Mouse (Mus musculus) cerebellum, postnatal 4 days (tissue): ENCODE results near the gene Nkx6-2.
A peak's percentile ranks its signal among the peaks of the same experiment; 100 is the strongest.

Experiments
- DNase-seq, 2 experiments: peaks; one replicate each; pipeline ENCODE4 v3.0.0; 2022; ENCODE audit warnings: low spot score in 2 of 2, mixed read lengths in 1 of 2

The Nkx6-2 gene

GRCm38 (mm10) chr7:139582595-139582994 is at the start of gene Nkx6-2:
TSS of gene Nkx6-2 (minus strand) at chr7:139582797.
- peak in 1 of 2 experiments; percentile 49 for DNase-seq

- no peak for DNase-seq
Observed at GRCm38 (mm10) chr7:139625156-139625555, 42.6 kb upstream of the Nkx6-2 start.

DNA sequence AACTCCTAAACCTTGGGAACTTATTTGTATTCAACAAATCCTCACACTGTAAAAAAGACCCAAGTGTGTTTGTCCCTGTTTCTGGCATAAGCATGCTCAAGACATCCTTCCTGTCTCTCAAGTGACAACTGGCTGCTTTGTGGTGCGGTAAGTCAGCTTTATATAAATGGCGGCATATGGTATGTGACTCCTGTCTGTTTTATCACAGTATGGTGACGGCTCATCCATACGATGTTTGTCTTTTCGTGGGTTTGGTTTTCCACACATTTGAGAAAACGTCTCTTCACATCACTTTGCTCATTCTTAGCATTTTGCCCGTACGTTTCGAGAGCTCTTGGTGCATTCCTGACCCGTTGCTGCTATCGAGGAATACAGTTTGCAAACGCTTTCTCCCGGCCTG is 40.0 kb upstream of the Nkx6-2 start:
- no peak for DNase-seq

GRCm38 (mm10) chr7:139615767-139616766 is 33.5 kb upstream of the Nkx6-2 start:
- DNase-seq: peak; percentile 65 to 82

DNA sequence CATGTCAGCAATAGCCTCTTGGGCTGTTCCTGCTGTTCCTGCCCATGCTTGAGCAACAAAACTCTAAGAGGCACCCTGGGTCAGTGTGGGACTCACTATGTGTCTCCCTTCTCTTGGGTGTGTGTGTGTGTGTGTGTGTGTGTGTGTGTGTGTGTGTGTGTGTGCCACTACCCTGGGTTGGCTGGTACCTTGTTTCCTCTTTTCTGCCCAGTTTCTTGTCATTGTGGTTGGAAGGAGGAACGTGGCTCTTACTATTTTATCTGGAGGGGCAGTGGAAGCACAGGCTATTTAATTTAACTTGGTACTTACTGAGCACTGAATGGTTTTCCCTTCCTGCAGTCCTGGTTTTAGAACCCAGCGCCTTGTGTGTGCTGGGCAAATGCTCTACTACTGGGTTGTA is 27.7 kb upstream of the Nkx6-2 start:
- no peak for DNase-seq

GRCm38 (mm10) chr7:139595862-139596261 is 13.3 kb upstream of the Nkx6-2 start:
- no peak for DNase-seq

GRCm38 (mm10) chr7:139595311-139595710 is 12.7 kb upstream of the Nkx6-2 start:
- no peak for DNase-seq

- no peak for DNase-seq
Observed at GRCm38 (mm10) chr7:139591311-139591710, 8.7 kb upstream of the Nkx6-2 start.

DNA sequence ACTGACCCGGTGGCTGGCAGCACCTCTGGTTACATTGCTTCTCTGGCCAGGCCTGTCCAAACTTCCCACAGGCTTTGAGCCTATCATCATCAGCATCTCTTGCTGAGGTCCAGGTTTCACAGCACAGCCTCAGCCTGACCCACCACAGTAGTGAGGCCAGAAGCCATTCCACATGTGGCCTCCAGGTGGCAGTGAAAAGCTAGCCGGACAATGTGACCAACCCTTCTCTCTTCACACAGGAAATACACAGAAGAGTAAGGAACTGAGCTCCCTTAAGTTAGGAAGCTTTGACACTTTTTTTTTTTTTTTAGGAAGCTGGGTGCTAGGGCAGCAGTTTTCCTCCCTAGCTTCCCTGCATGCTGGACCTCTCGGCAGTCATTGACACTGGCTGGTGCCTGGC is 7.7 kb upstream of the Nkx6-2 start:
- DNase-seq: peak; percentile 35 to 61

- no peak for DNase-seq
Observed at GRCm38 (mm10) chr7:139587919-139588318, 5.3 kb upstream of the Nkx6-2 start.

DNA sequence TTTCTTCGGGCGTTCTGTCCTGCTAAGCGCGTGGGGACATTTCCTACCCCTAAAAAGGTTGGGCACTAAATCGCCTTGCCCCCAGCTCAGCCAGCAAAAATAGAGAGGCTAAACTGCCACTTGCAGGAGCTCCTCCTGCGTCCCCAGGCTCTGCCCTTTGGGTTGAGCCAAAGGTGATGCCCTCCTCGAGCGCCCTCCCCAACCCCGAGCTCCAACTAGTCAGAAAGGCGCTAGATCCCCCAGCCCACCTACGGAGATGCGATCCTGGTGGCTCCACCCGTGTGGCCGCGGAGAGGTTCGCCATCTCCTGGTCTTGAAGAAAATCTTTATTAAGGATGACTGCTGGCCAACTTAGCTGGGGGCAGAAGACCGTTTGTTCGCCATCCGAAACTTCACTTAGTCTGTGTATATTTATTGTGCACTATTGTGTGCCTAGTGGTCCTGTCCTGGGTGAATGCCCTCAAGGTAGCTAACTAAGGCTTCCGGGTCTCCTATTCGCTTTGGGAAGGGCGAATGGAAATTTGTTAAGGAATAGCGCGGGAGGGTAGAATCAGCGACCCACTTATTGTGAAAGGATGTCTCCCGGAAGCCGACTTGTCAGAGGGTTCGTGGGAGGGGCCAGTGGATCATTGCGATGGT is 2.7 kb upstream of the Nkx6-2 start:
- DNase-seq: no peak

DNA sequence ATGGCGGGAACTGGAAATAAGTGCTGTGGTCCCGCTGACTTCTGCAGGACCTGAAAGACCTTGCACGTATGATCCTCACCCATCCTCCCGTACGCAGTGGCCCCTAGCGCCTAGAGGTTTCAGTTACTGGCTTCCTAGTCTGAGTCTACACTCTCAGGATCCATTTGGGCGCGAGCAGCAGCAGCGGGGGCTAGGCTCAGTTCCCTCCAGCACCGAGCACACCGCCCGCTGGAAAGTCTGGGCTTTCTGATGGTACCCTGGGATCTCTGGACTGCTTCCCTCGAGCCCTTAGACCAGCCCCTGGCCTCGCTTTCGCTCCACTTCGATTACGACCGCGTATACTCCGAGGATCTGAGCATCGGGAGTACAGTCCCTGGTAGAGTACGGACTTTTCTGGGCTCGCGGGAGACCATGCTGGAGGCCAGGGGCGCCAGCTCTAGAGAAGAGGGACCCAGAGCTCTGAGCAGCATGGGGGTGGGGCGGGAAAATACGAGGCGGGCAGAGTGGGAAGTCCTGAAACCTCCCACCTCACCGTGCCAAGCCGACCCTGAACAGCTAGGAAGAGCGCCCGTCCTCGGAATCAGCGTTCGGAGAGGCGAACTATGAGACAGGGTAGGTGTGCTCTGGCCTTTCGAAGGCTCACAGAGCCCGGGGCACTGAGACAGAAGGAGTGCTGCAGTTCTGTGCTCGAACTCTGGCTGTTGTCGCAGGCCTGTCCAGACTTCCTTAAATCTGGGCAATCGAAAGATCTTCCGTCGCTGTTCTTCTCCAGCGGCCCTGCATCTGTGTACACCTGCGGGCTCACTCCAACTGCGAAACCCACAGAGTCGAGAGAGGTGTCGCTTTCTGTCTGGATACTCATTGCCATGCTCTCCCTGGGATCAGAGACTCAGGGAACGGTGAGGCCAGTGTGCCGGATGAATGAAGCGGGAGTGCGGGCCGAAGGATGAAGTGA is 1.9 kb upstream of the Nkx6-2 start:
- DNase-seq: no peak

- no peak for DNase-seq
Observed at GRCm38 (mm10) chr7:139583094-139583737, 619 bp upstream of the Nkx6-2 start.

DNA sequence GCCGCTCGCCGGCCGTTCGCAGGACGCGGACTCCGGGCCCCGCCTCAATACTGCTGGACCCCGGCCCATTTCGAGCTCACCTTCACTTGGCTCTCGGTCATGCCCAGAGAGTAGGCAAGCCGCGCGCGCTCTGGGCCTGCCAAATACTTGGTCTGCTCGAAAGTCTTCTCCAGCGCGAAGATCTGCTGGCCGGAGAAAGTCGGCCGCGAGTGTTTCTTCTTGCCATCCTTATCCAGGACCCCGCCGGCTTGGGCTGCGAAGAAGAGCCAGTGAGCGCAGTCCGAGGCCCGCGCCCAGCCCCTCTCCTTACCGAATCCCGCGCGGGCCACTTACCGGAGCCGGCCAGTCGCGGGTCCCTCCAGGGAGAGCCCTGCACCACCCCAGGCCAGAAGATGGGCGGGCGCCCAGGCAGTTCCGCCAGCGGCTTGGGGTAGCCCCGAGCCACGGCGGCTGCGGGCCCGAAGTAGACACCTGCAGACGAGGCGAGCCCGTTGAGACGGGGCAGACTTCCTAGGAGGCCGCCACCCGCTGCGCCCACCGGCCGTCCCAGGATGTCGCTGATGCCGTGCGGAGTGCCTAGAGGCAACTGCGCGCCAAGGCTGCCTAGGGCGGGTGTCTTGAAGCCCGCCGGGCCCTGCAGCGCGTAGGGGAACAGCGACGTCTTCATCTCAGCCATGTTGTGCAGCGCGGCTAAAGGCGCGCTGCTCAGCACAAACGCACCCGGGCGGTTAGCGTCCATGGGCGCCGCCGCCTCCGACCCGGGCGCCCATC is 611 bp downstream of the Nkx6-2 start:
- peak in 1 of 2 experiments; percentile 20 for DNase-seq

- DNase-seq: no peak
Observed at GRCm38 (mm10) chr7:139580851-139581775, 1.5 kb downstream of the Nkx6-2 start.

GRCm38 (mm10) chr7:139579261-139579905 is 3.2 kb downstream of the Nkx6-2 start:
- no peak for DNase-seq

DNA sequence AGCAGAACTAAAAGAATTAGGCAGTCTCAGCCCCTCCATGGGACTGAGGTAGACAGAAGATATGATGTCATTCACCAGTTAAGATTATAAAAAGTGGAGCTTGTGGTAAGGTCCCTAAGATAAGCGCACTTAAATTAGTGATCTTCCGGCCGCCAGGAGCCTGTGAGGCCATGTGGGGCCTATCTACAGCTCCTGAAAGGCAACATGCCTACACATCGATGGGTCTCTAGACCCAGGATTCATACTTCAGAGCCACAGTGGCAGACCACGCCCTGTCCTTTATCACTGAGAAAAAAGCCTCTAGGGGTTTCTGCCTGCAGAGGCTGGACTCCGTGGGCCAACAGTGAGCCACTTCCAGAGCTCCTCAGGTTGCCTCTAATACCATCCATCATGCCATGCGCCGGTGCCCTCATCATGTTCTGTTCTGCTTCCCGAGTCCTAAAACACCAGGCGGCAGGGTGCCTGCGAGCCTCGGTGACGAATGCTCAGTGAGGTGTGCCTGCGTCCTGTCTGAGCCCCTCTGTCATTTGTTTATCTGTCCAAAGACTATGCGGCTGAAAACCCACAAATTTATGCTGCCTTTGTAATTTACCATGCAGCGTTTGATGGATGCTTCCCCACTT is 6.4 kb downstream of the Nkx6-2 start:
- DNase-seq: no peak

GRCm38 (mm10) chr7:139572665-139573064 is 9.9 kb downstream of the Nkx6-2 start:
- DNase-seq: no peak
